Mouse (Mus musculus) embryonic stem cell, embryonic (primary cell): ENCODE data around the gene Pdzk1.

ENCODE experiments used
- CTCF ChIA-PET, 4 experiments: fragments of 300-600 bp in 2 of 4; fragments of 350-600 bp in 2 of 4; sonication (Branson Sonifier 250); formaldehyde crosslinking; loops; one replicate each; lab custom pipeline; 2022; ENCODE audit warnings: inconsistent platforms in 2 of 4; lab: Charles Lee
- POLR2A ChIA-PET, 4 experiments: fragments of 300-600 bp in 2 of 4; fragments of 350-600 bp in 2 of 4; sonication (Branson Sonifier 250); formaldehyde crosslinking; loops; one replicate each; lab custom pipeline; 2022; ENCODE audit warnings: antibody characterized with exemption in 4 of 4, inconsistent platforms in 1 of 4; lab: Charles Lee

Gene Pdzk1

DNA sequence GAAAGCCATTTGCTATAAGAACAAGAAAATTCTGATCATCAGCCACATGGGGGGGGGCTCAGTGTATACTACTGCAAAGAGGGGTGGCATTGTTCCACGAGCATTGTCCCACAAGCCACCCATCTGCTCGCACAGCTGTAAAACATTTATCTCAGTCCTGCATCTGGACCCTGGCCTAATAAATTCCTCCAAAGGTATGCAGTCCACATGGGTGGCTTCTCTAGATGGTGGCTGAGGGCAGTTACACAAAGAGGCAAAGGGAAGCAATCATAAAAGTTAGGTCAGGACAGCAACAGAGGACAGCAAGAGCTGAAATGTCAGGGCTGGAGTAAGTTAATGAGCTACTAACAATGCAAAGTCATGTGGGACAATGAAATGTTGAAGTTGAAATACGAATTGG, 5.4 kb upstream of the Pdzk1 start:
- ChIA-PET CTCF (interaction anchor here in 2 of 4 experiments (0.9 to 1.4 kb wide), 2 partner anchors 11 to 15 kb away, joined by 3 to 4 read pairs; no protein-coding TSS in a partner anchor), POLR2A (interaction anchor here in 2 of 4 experiments (1.0 to 3.6 kb wide), 5 partner anchors 10 to 336 kb away, joined by 3 to 21 read pairs (median 7); no protein-coding TSS in a partner anchor)

DNA sequence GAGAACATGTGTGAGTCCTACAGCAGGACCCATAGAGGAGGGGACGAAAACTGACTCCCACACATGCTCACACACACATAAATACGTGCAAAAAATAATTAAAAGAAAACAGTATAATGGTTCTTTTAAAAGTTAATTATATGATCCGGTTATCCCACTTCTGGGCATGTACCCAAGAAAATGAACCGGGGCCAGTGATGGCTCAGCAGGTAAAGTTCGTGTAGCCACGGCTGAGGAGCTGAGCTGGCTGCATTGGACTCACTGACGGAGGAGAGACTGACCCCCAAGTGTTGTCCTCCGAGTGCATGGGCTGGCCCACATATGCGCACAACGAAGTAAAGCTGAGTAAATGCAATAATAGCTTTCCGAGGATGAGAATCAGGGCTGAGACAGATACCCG, 4.5 kb upstream of the Pdzk1 start:
- CTCF ChIA-PET, result interaction anchor here in 3 of 4 experiments (0.7 to 1.5 kb wide), 5 partner anchors 11 to 121 kb away, joined by 3 to 6 read pairs (median 4); no protein-coding TSS in a partner anchor
- POLR2A ChIA-PET, result interaction anchor here in 2 of 4 experiments (0.7 to 3.6 kb wide), 7 partner anchors 9 to 195 kb away, joined by 3 to 21 read pairs (median 3); partner anchors contain the start of gene Rbm8a (in 1 of the 2)

DNA sequence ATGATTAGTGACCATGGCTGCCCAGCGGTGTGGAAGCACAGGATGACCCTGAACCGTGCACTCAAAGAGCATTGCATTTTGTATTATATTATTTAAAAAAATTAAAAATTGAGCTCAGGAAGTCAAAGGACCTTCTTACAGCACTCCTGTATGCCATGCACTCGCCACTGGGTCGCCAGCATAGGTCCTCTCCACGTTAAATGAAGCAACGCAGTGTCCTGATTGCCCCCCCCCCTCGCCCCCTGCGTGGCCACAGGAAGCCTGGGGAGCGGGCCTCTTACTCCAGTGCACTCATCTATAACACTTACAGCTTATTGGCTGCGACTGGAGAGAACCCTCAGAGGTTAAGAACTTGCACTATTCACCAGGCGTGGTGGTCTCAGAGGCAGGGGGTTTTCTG, 3.8 kb upstream of the Pdzk1 start:
- ChIA-PET CTCF (interaction anchor here in 3 of 4 experiments (0.7 to 1.5 kb wide), 5 partner anchors 12 to 122 kb away, joined by 3 to 6 read pairs (median 4); no protein-coding TSS in a partner anchor), POLR2A (interaction anchor here in 2 of 4 experiments (0.7 to 3.6 kb wide), 8 partner anchors 9 to 334 kb away, joined by 3 to 21 read pairs (median 3); partner anchors contain the start of gene Rbm8a (in 1 of the 2))

DNA sequence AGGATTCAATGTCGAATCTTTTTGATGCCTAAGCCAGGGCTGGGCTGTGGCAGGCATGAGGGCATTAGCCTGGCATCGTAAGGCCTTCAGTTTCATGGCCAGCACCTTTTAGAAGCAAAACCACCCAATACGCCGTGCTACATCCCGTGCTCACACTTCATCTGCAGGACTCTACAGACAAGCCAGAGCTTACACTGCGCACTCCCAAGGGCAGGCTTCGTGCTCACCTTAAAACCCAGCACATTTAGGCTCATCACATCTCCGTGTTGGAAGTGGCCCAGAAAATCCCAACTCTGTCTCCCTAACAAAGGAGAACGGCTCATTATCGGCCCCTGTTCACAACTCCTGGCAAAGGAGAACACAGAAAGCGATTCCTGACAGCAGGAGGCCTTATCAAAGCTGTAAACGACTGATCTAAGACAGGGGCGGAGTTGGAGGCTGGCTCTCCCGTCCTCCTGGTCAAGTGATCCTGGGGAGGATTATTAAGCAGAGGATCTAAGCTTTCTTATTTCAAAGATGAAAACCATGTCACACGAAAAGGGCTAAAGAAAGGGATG, 698 bp upstream of the Pdzk1 start:
- CTCF ChIA-PET, result interaction anchor here in 1 of 4 experiments (1.5 kb wide), 1 partner anchor 16 kb away, joined by 3 read pairs; no protein-coding TSS in a partner anchor
- POLR2A ChIA-PET, result interaction anchor here (0.6 to 2.0 kb wide), 11 partner anchors 9 to 562 kb away, joined by 3 to 15 read pairs (median 4); no protein-coding TSS in a partner anchor

DNA sequence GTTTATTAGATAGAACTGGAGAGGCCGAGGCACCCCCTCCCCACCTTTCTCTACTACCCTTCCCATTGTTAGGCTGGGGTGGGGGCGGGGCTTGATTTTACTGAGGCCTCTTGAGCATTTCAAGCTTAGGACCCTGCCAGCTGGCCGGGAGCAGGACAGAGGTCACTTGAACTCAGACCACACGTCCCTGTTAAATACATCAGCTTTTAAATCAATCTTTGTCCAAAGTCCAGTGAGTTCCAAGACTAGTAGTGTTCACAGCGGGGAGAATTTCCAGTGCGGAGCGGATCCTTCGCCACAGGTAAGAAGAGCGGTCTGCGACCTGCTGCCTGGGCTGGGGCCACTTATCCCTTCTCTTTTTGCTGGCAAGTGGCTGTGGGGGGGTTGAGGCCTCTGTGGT, 772 bp downstream of the Pdzk1 start:
- POLR2A ChIA-PET, result interaction anchor here in 2 of 4 experiments (1.8 to 2.9 kb wide), 3 partner anchors 14 to 22 kb away, joined by 4 to 15 read pairs (median 10); no protein-coding TSS in a partner anchor
- CTCF ChIA-PET, result interaction anchor here in 1 of 4 experiments (1.3 to 1.8 kb wide), 2 partner anchors 17 to 122 kb away, joined by 3 to 6 read pairs; partner anchors contain the start of gene Nudt17

DNA sequence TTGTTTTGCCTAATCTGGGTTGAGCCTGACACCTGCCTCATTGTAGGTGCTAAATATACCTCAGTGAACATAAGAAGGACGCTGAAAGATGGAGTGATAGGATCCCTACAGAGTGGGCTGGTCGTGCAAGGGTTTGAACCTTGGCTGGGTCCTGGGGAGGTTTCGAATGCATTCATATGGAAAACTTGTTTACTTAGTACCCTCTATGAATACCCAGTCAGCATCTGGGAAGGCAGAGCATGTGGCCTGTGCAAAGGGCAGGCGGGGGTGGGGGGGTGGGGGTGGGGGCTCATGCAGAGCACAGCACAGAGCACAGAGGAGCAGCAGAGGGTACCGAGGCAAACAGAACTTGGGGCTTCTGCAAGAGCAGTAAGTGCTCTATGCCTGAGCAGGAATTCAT, 3.8 kb downstream of the Pdzk1 start:
- POLR2A ChIA-PET, result interaction anchor here in 2 of 4 experiments (0.6 to 0.7 kb wide), 2 partner anchors 23 to 570 kb away, joined by 3 read pairs; no protein-coding TSS in a partner anchor
- CTCF ChIA-PET, result no interaction called here

DNA sequence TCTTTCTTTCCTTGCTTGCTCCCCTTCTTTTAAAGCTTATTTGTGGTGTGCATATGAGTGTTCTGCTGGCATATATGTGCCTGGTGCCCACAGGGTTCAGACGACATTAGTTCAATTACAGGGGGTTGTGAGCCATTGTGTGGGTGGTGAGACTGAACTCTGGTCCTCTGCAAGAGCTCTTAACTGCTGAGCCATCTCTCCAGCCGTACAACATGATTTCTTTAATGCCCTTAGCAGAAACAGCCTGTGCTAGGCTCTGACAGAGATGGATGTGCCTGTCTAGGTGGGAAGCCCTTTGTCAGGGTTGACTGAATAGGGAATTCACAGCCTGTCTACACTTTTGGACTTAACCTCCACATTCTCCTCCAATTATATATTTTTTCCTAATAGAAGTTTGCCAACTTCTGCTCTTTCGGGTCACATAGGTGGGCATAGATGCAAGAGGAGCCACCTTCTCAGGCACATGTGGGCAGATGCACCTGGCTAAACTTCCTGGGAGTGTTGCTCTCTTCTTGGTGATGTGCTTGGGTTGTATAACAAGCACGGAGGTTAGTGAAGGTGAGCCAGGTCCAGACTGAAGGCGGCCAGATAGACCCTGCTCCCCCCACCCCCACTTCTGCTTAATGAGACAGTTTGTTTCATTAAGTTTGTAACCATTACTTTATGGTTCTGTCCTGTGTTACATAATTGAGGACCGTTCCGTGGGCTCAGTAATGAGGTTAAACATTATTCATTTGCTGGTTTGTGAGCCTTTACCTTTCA, 5.7 kb downstream of the Pdzk1 start:
- ChIA-PET POLR2A (interaction anchor here in 1 of 4 experiments (1.1 to 1.3 kb wide), 2 partner anchors 9 to 26 kb away, joined by 3 read pairs; no protein-coding TSS in a partner anchor), CTCF (no interaction called here)

DNA sequence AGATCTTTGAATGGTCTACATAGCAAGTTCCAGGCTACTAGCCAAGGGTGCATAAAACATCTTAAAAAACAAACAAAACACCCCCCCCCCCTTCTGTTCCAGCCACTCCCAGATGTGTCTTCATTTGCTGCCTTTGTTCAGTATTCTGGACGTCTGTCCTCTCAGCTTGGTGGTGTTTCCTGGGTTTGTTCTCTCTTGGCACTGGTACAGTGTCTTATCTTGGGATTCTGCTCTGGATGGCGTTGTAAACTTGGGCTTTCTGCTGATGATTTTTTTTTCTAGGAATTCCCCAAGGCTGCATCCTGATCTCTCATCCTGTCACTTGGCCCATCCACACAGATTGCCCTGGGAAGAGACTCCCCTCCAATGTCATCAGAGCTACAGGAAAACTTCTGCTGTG, 7.3 kb downstream of the Pdzk1 start:
- CTCF ChIA-PET, result interaction anchor here in 1 of 4 experiments (0.6 kb wide), 1 partner anchor 61 kb away, joined by 11 read pairs; no protein-coding TSS in a partner anchor

DNA sequence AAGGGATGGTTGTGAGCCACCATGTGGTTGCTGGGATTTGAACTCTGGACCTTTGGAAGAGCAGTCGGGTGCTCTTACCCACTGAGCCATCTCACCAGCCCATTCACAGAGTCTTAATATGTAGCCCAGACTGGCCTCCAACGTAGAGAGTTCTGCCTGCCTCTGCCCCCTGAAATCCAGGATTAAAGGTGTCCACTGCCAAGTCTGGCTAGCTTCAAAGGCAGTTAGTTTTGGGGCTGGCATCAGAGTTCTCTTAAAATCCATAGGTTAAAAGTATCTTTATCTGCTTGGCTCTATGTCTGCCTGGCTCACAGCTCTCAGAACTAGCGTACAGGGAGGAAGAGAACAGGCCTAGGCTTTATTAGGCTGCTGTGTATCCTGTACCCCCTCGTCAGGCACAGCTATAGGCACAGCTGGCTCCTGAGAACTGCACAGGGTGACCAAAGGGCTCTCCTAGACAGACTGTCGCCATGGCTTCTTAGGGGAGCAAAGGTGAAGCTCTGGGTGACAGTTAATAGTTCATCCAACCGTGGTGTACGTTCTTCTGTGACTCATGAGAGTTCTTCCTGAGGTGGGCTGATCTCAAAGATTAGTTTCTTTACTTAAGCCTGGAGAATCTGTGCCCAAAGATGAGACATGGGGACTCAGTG, 10.0 kb downstream of the Pdzk1 start:
- CTCF ChIA-PET, result interaction anchor here in 2 of 4 experiments (0.7 to 0.8 kb wide), 2 partner anchors 26 to 57 kb away, joined by 3 to 4 read pairs; no protein-coding TSS in a partner anchor

More for the DNA sequence above, 7.3 kb downstream of the Pdzk1 start:
- POLR2A ChIA-PET, result interaction anchor here in 1 of 4 experiments (0.9 to 1.3 kb wide), 2 partner anchors 12 to 28 kb away, joined by 3 read pairs; no protein-coding TSS in a partner anchor

DNA sequence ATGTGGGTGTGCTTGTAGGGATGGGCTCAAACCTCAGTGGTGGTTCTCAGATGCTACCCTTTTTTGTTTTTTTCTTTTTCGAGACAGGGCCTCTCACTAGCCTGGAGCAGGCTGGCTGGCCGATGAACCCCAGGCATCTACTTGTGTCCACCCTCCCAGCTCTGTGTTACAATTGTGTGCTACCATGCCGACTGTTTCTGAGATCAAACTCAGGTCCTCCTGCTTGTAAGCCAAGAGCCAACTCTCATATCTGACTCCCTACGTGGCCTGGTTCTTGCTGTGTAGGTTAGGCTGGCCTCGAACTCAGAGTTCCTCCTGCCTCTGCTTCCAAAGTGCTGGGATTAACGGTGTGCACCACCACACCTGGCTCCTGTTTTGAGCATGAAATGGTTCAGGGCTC, 16.1 kb downstream of the Pdzk1 start:
- POLR2A ChIA-PET, result no interaction called here

More for the DNA sequence above, 10.0 kb downstream of the Pdzk1 start:
- POLR2A ChIA-PET, result interaction anchor here in 1 of 4 experiments (0.9 to 1.7 kb wide), 2 partner anchors 12 to 14 kb away, joined by 3 to 4 read pairs; no protein-coding TSS in a partner anchor

DNA sequence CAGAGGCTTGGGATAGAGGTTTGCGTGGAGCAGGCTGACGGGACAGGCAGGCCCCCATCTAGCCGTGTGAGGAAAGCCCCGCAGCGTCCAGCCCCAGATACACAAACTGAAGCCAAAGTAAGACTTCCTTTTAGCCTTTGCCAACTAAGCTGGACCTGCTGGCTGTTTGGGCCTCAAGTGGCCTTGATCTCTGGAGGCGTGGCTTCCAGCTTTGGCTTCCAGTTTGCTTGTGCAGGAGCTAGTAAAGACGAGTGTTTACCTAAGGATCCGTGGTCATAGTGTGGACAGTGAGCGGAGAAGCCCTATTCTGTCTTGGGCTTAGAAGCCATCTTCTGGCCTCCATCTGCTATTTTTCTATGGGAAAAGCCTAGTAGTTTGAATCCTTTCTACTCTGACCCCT, 16.7 kb downstream of the Pdzk1 start:
- ChIA-PET POLR2A (interaction anchor here in 1 of 4 experiments (0.7 kb wide), 1 partner anchor 22 kb away, joined by 3 read pairs; no protein-coding TSS in a partner anchor), CTCF (no interaction called here)

More for the DNA sequence above, 16.1 kb downstream of the Pdzk1 start:
- CTCF ChIA-PET, result no interaction called here

DNA sequence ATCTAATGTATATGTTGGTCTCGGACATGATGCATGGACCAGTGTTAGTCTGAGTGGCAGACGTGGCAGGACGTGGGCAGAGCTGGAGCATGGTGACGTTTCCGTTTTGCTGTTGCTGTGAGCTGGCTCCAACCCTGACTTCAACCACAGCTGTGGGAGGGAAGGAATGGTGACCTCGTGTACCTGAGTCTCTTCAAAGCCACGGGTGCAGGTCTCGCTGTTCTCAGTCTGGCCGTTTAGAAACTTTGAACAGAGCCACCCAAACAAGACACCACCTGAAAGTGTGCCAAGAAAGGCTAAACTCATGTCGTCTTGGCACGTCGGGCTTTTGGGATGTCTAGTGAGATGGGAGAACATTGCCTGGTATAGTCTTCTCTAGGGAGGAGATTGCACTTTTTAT, 17.9 kb downstream of the Pdzk1 start:
- ChIA-PET CTCF (interaction anchor here in 1 of 4 experiments (0.6 kb wide), 1 partner anchor 170 kb away, joined by 3 read pairs; no protein-coding TSS in a partner anchor), POLR2A (interaction anchor here in 1 of 4 experiments (1.4 to 1.7 kb wide), 2 partner anchors 10 to 39 kb away, joined by 4 read pairs; no protein-coding TSS in a partner anchor)

DNA sequence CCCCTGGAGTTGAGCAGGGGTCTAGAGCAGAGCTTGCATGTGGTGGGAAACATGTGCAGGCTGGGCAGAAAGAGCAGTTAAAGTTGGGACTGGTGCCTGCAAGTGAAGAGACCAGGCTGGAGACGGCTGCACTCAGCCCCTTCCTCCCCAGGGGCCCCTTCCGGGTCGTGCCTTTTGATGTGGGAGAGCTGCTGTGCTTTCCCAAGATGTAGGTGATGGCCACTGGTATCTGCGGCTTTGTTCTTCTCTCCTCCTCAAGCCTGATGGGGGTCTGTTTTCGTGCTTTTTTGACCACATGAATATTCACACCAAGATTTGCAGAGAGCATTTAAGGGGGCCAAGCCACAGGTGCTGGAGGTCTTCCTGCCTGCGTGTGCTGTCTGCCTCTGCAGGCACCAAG, 18.6 kb downstream of the Pdzk1 start:
- CTCF ChIA-PET, result interaction anchor here in 1 of 4 experiments (0.6 kb wide), 1 partner anchor 170 kb away, joined by 3 read pairs; no protein-coding TSS in a partner anchor
- POLR2A ChIA-PET, result interaction anchor here in 1 of 4 experiments (1.4 to 1.7 kb wide), 2 partner anchors 10 to 39 kb away, joined by 4 read pairs; no protein-coding TSS in a partner anchor

DNA sequence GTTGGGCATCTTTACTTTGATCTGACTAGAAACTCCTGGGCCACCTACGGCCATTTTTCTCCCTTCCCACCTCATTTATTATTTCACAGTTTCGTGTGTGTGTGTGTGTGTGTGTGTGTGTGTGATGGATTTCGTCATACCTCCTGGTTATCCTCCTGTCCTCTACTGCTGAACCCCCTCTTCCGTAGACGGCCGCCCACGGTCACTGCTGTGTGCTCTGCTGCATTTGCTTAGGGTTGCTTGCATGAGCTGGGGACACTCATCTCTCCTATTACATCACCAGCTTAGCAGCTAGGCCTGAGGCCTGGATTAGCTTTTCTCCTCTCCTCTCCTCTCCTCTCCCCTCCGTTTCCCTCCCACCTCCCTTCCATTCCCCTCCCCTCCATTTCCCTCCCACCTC, 19.4 kb downstream of the Pdzk1 start:
- CTCF ChIA-PET, result interaction anchor here in 1 of 4 experiments (0.6 kb wide), 1 partner anchor 88 kb away, joined by 10 read pairs; no protein-coding TSS in a partner anchor
- POLR2A ChIA-PET, result interaction anchor here in 2 of 4 experiments (1.2 to 1.4 kb wide), 4 partner anchors 8 to 40 kb away, joined by 4 to 7 read pairs (median 5); no protein-coding TSS in a partner anchor

DNA sequence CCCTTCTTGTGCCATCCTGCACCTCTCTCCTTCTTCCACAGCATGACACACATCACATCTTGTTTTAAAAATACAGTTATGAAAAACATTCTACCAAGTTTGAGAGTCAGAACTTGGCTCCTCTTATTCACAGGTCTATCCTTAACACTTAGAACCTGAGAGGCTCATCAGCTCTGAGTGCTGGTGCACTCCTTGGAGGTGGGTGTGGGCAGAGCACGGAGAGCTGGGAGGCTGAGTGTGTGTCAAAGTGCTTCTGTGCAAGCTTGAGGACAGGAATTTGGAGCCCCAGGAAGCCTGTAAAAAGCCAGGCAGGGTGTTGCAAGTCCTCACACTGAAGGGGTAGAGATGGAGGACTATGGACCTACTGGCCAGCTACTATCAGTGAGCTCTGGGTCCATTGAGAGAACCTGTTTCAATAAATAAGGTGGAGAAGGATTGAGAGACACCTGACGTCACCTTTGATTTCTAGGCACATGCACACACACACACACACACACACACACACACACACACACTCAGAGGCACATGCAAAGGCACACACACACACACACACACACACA, 20.2 kb downstream of the Pdzk1 start:
- CTCF ChIA-PET, result interaction anchor here in 1 of 4 experiments (0.6 kb wide), 1 partner anchor 87 kb away, joined by 10 read pairs; no protein-coding TSS in a partner anchor
- POLR2A ChIA-PET, result interaction anchor here in 3 of 4 experiments (0.5 to 1.6 kb wide), 6 partner anchors 9 to 748 kb away, joined by 3 to 7 read pairs (median 4); no protein-coding TSS in a partner anchor

DNA sequence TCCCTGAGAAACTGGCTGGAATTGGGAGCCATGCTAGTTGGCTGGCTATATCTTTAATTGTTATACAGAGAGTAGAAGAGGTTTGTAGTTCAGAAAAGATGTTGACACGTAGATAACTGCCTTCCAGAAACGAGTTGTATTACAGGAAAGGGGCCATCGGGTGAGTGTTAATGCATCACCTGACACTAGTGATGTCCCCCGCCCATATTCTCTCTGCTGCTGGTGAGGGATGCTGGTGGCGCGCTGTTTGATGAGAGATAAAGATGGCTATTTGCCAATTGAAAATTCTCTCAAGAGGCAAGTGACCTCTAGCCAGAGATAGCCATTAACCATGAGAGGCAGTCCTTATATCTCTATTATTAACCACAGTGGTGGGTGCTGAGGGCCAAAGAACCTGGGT, 23.5 kb downstream of the Pdzk1 start:
- CTCF ChIA-PET, result no interaction called here
- POLR2A ChIA-PET, result interaction anchor here in 1 of 4 experiments (1.3 kb wide), 1 partner anchor 13 kb away, joined by 4 read pairs; no protein-coding TSS in a partner anchor

DNA sequence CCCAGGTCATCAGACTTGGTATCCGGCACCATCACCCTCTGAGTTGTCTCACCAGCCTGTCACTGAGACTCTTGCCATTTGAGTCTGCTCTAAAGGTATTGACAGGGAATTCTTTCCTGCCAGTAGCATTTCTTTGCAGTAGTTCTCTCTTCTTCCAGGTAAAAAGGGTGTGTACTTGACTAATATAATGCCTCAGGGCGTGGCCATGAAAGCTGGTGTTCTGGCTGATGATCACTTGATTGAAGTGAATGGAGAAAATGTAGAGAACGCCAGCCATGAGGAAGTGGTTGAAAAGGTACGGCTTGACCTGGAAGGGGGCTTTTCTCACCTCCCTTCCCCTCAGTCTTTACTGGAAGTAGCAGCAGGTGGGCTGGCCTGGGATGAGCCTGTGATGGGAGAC, 25.3 kb downstream of the Pdzk1 start:
- ChIA-PET POLR2A (interaction anchor here in 2 of 4 experiments (0.6 to 2.0 kb wide), 3 partner anchors 36 to 128 kb away, joined by 3 to 5 read pairs (median 3); no protein-coding TSS in a partner anchor), CTCF (interaction anchor here in 1 of 4 experiments (1.0 kb wide), 1 partner anchor 42 kb away, joined by 3 read pairs; no protein-coding TSS in a partner anchor)
